Mouse (Mus musculus) embryonic facial prominence, embryonic 13.5 days (tissue): Measurements from ENCODE around the gene Cwc22. TPM values are rescaled to one million over a fixed set of nuclear protein-coding genes. Genes with fewer than 3 reads are reported as not detected.

Experiments
- ATAC-seq: fragments of 200-750 bp; cut with Nextera tagmentation; 2 replicates; pipeline ENCODE4 v1.8.0; 2017; ENCODE audit warnings: low read depth; ENCODE audit not compliant: insufficient number of reproducible peaks, insufficient read depth, low FRiP score, low TSS enrichment
- H3K27ac ChIP-seq: fragments of 300-500 bp; sonication (generic); 2 replicates; pipeline ENCODE4 v1.5.1; 2015; ENCODE audit warnings: moderate library complexity, mild to moderate bottlenecking, inconsistent platforms
- H3K27me3 ChIP-seq: fragments of 300-500 bp; sonication (generic); 2 replicates; pipeline ENCODE4 v1.6.1; 2015; ENCODE audit warnings: mild to moderate bottlenecking, inconsistent platforms
- H3K36me3 ChIP-seq: fragments of 300-500 bp; sonication (generic); 2 replicates; pipeline ENCODE4 v1.6.1; 2015; ENCODE audit warnings: mild to moderate bottlenecking, inconsistent platforms
- H3K4me1 ChIP-seq: fragments of 300-500 bp; sonication (generic); 2 replicates; pipeline ENCODE4 v1.6.1; 2015; ENCODE audit warnings: inconsistent platforms
- H3K4me2 ChIP-seq: fragments of 300-500 bp; sonication (generic); 2 replicates; pipeline ENCODE4 v1.6.1; 2015; ENCODE audit warnings: moderate library complexity, mild to moderate bottlenecking, inconsistent platforms
- H3K4me3 ChIP-seq: fragments of 300-500 bp; sonication (generic); 2 replicates; pipeline ENCODE4 v1.5.1; 2015; ENCODE audit warnings: mild to moderate bottlenecking, inconsistent platforms
- H3K9ac ChIP-seq: fragments of 300-500 bp; sonication (generic); 2 replicates; pipeline ENCODE4 v1.6.1; 2015; ENCODE audit warnings: mild to moderate bottlenecking, inconsistent platforms
- H3K9me3 ChIP-seq: fragments of 300-500 bp; sonication (generic); 2 replicates; pipeline ENCODE4 v1.6.1; 2016; ENCODE audit warnings: inconsistent platforms
- WGBS: fragments of 180-500 bp; shearing (Covaris S2); methylation state at CpG from one replicate; pipeline ENCODE4 v1.1.7; 2015; ENCODE audit warnings: mixed read lengths; 5-methylcytosine and 5-hydroxymethylcytosine counted together
- polyA plus RNA-seq: library from polyadenylated mRNA; unstranded; fragments of >200 nt; fragmentation: Nextera tagmentation; extraction: Ambion mirVana; gene quantifications from 2 replicates; pipeline ENCODE4 v1.2.1, GENCODE M21; 2015

Gene Cwc22
- polyA plus RNA-seq, 1 experiment from 2014 or later = 35.5 TPM

GRCm38 (mm10) chr2:77884491-77884890 is 61.7 kb downstream of the Cwc22 start:
- H3K4me1 ChIP-seq = no peaks in the 10 kb centered on the region
- no peak overlapping the region for H3K4me3 ChIP-seq
- H3K36me3 ChIP-seq = no peaks in the 10 kb centered on the region
- H3K9ac ChIP-seq = no peak overlapping the region
- no peak overlapping the region for H3K4me2 ChIP-seq
- H3K27ac ChIP-seq = no peak overlapping the region
- no peak for ATAC-seq
- H3K9me3 ChIP-seq = no peaks in the 10 kb centered on the region
- WGBS = 98% methylated on average over 3 of the region's 3 CpGs
- no peaks in the 10 kb centered on the region for H3K27me3 ChIP-seq

GRCm38 (mm10) chr2:77882961-77883360 is 63.2 kb downstream of the Cwc22 start:
- WGBS = 70% methylated on average over 4 of the region's 4 CpGs
- no peak for ATAC-seq
- Histone ChIP-seq H3K4me2 (no peak overlapping the region), H3K4me1 (no peaks in the 10 kb centered on the region), H3K27me3 (no peaks in the 10 kb centered on the region; the same call in 1 of the 2 replicates), H3K36me3 (no peaks in the 10 kb centered on the region), H3K27ac (no peak overlapping the region), H3K4me3 (no peak overlapping the region), H3K9me3 (no peaks in the 10 kb centered on the region), H3K9ac (no peak overlapping the region)

DNA sequence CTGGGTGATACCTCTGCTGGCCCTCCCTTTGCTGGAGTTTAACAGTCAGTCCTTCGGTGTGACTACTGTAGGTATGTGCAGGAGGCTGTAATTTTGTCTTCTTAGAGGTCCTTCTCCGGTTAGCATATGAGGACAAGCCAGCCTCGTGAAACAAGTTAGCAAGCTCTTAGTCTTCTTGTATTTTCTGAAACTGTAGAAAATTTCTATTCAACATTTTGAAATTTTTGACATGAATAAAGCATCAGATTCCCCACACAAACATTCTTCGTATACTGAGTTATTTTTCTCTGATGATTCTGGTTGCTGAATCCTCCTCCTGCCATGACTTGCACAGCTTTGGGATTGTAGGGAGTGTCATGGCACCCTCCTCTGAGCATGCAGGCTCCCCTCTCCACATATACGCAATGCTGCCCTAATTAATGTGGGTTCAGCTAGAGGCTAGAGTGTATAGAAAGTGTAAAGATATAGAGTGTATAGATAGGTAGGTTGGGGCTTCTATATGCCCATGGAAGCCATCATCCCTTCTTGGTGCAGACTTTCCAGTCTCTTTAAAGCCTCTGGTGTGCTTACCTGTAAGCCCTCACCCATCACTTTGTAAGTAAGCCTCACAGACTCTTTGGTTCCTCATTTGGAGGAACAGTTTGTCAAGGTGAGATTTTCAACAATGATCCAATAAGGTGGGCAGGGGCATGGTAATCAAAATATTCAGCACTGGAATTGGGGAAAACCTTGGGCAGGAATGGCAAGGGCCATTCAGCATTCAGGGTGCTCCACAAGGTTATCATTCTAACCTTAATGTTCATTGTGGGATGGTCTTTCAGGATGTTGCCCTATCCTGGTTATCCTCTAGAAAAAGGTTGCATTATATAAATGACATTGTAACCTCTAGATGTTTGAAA is 64.6 kb downstream of the Cwc22 start:
- WGBS = 82% methylated on average over 5 of the region's 5 CpGs
- ATAC-seq = no peak
- Histone ChIP-seq H3K4me2 (no peak overlapping the region), H3K9ac (no peak overlapping the region), H3K36me3 (no peaks in the 10 kb centered on the region), H3K4me3 (no peak overlapping the region), H3K4me1 (no peaks in the 10 kb centered on the region), H3K9me3 (no peaks in the 10 kb centered on the region), H3K27ac (no peak overlapping the region), H3K27me3 (no peaks in the 10 kb centered on the region; the same call in 1 of the 2 replicates)

DNA sequence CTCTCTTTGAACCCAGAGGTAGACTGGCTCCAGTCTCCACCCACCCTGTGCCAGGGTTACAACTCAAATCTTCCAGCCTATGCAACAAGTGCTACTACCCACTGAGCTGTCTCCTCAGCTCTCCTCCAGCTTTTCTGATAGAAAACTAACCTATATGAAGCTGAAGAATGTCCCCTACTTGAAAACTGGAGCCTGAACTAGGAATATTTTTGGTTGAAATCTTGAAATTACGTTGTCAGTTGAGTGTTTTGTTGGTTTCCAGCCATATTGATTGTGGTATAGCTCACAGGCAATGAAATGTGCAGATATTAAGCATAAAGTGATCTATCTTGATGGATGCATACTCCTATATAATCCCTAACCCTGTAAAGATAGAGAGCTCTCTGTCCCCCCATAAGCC is 65.8 kb downstream of the Cwc22 start:
- H3K4me3 ChIP-seq = no peak overlapping the region
- H3K27ac ChIP-seq = no peak overlapping the region
- ATAC-seq = no peak
- WGBS = 85% methylated on average over 1 of the region's 1 CpGs
- H3K9me3 ChIP-seq = no peaks in the 10 kb centered on the region
- no peaks in the 10 kb centered on the region; the same call in 1 of the 2 replicates for H3K27me3 ChIP-seq
- H3K36me3 ChIP-seq = no peaks in the 10 kb centered on the region
- H3K4me2 ChIP-seq = no peak overlapping the region
- H3K4me1 ChIP-seq = no peaks in the 10 kb centered on the region
- H3K9ac ChIP-seq = no peak overlapping the region

GRCm38 (mm10) chr2:77879736-77880135 is 66.4 kb downstream of the Cwc22 start:
- no peaks in the 10 kb centered on the region for H3K4me1 ChIP-seq
- no peak overlapping the region for H3K4me3 ChIP-seq
- no peak for ATAC-seq
- H3K36me3 ChIP-seq = no peaks in the 10 kb centered on the region
- no peaks in the 10 kb centered on the region for H3K9me3 ChIP-seq
- 69% methylated on average over 5 of the region's 5 CpGs for WGBS
- H3K9ac ChIP-seq = no peak overlapping the region
- H3K27ac ChIP-seq = no peak overlapping the region
- no peak overlapping the region for H3K4me2 ChIP-seq
- no peaks in the 10 kb centered on the region; the same call in 1 of the 2 replicates for H3K27me3 ChIP-seq

- no peak overlapping the region for H3K27ac ChIP-seq
- no peak overlapping the region for H3K9ac ChIP-seq
- no peak overlapping the region for H3K4me3 ChIP-seq
- no peaks in the 10 kb centered on the region for H3K9me3 ChIP-seq
- no peak overlapping the region for H3K4me2 ChIP-seq
- ATAC-seq = no peak
- H3K27me3 ChIP-seq = no peaks in the 10 kb centered on the region; the same call in 1 of the 2 replicates
- no peaks in the 10 kb centered on the region for H3K4me1 ChIP-seq
- 90% methylated on average over 10 of the region's 10 CpGs for WGBS
- no peaks in the 10 kb centered on the region for H3K36me3 ChIP-seq
Measured at GRCm38 (mm10) chr2:77877156-77877855, 68.9 kb downstream of the Cwc22 start.

- no peak overlapping the region for H3K27ac ChIP-seq
- no peak overlapping the region for H3K4me2 ChIP-seq
- H3K9me3 ChIP-seq = no peaks in the 10 kb centered on the region
- ATAC-seq = no peak
- H3K4me1 ChIP-seq = no peaks in the 10 kb centered on the region
- H3K27me3 ChIP-seq = no peaks in the 10 kb centered on the region; the same call in 1 of the 2 replicates
- no peaks in the 10 kb centered on the region for H3K36me3 ChIP-seq
- WGBS = 89% methylated on average over 6 of the region's 6 CpGs
- no peak overlapping the region for H3K9ac ChIP-seq
- no peak overlapping the region for H3K4me3 ChIP-seq
Measured at GRCm38 (mm10) chr2:77876331-77876730, 69.8 kb downstream of the Cwc22 start.

DNA sequence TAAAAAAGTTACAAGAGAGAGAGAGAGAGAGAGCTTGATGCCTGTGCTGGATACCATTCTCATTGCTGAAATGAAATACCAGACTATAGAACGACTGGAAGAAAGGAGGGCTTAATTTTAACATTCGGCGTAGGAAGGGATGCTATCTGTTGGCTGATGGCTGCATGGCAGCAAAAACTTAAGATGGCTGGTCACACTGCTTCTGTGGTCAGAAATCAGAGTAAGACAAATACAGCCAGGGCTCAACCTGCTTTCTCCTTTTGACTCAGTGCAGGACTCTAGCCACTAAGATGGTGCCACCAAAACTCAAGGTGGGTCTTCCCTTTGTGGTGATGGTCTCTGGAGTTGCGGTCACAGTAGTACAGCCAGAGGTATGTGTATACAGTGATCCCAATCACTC is 70.7 kb downstream of the Cwc22 start:
- H3K9ac ChIP-seq = no peak overlapping the region
- no peaks in the 10 kb centered on the region; the same call in 1 of the 2 replicates for H3K27me3 ChIP-seq
- no peaks in the 10 kb centered on the region for H3K36me3 ChIP-seq
- 93% methylated on average over 4 of the region's 4 CpGs for WGBS
- H3K27ac ChIP-seq = no peak overlapping the region
- H3K4me3 ChIP-seq = no peak overlapping the region
- ATAC-seq = no peak
- H3K4me1 ChIP-seq = no peaks in the 10 kb centered on the region
- no peaks in the 10 kb centered on the region for H3K9me3 ChIP-seq
- no peak overlapping the region for H3K4me2 ChIP-seq

DNA sequence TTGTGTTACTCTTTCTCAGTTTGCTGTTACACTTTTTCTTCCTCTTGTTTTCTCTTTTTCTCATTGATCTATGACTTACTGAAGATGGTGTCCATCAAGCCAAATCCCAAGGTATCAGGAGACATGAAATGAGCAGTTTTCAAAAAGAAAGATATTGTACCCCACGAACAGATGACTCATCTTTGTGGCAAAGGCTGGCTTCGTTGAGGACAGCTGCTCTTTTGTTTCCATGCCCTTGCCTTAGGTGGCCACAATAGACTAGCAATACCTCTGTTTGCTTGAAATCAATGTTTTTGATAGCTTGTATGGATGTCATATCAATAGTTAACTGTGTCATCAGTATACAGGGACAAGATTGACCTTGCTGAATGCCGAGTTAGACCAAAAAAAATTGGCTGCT is 71.5 kb downstream of the Cwc22 start:
- H3K36me3 ChIP-seq = no peaks in the 10 kb centered on the region
- H3K4me2 ChIP-seq = no peak overlapping the region
- no peaks in the 10 kb centered on the region for H3K4me1 ChIP-seq
- no peaks in the 10 kb centered on the region for H3K9me3 ChIP-seq
- no peaks in the 10 kb centered on the region; the same call in 1 of the 2 replicates for H3K27me3 ChIP-seq
- H3K9ac ChIP-seq = no peak overlapping the region
- no peak for ATAC-seq
- H3K27ac ChIP-seq = no peak overlapping the region
- no peak overlapping the region for H3K4me3 ChIP-seq
- 80% methylated on average over 3 of the region's 3 CpGs for WGBS

- no peak for ATAC-seq
- Histone ChIP-seq H3K4me2 (no peak overlapping the region), H3K9me3 (no peaks in the 10 kb centered on the region), H3K4me1 (no peaks in the 10 kb centered on the region), H3K27me3 (no peaks in the 10 kb centered on the region; the same call in 1 of the 2 replicates), H3K9ac (no peak overlapping the region), H3K36me3 (no peaks in the 10 kb centered on the region), H3K4me3 (no peak overlapping the region), H3K27ac (no peak overlapping the region)
Measured at GRCm38 (mm10) chr2:77873806-77874205, 72.4 kb downstream of the Cwc22 start.

DNA sequence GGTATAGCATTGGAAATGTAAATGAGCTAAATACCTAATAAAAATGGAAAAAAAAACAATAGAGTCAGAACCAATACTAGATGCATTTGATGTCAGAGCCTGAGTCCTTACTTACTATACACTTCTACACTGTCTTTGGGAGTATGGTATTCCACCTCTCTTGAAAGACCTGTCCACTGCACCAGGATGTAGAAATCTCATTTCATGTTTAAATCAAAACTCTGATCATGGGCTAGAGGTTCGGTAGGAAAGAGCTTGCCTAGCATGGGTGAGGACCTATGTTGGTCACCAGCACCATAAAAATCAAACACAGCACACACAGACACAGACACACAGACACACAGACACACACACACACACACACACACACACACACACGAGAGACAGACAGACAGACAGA is 73.5 kb downstream of the Cwc22 start:
- no peak for ATAC-seq

DNA sequence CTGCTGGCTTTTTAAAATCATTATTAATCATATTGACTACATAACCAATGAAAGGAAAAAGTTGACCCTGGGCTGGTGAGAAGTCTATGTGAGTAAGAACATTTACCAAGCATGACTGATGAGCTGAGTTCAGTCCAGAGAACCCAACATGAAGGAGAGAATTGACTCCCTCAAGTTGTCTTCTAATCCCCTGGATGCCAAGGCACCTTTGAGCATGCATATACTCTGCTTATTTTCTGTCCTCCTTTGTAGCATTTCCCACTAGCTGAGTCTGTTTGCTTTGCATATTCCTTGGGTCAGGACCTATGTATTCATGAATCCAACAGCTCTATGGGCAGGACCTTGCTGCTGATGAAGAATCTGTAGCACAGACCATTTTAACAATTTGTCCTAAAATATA is 75.0 kb downstream of the Cwc22 start:
- Histone ChIP-seq H3K9me3 (no peaks in the 10 kb centered on the region), H3K4me2 (no peak overlapping the region), H3K4me1 (no peaks in the 10 kb centered on the region), H3K27ac (no peak overlapping the region), H3K27me3 (no peaks in the 10 kb centered on the region), H3K36me3 (no peaks in the 10 kb centered on the region), H3K9ac (no peak overlapping the region), H3K4me3 (no peak overlapping the region)
- ATAC-seq = no peak

More for the DNA sequence above, 73.5 kb downstream of the Cwc22 start:
- H3K4me1 ChIP-seq = no peaks in the 10 kb centered on the region
- H3K9ac ChIP-seq = no peak overlapping the region
- no peaks in the 10 kb centered on the region for H3K9me3 ChIP-seq
- H3K4me3 ChIP-seq = no peak overlapping the region
- no peaks in the 10 kb centered on the region for H3K27me3 ChIP-seq
- WGBS = 72% methylated on average over 2 of the region's 2 CpGs
- no peak overlapping the region for H3K4me2 ChIP-seq
- H3K27ac ChIP-seq = no peak overlapping the region
- H3K36me3 ChIP-seq = no peaks in the 10 kb centered on the region
